Mouse (Mus musculus): ENCODE data around the gene Padi4. TPM values are rescaled to one million over a fixed set of nuclear protein-coding genes. Genes with fewer than 3 reads are reported as not detected.

The Padi4 gene
- total RNA-seq (2012; rRNA removed), result 1.7 and 2.1 TPM in 2 replicates

DNA sequence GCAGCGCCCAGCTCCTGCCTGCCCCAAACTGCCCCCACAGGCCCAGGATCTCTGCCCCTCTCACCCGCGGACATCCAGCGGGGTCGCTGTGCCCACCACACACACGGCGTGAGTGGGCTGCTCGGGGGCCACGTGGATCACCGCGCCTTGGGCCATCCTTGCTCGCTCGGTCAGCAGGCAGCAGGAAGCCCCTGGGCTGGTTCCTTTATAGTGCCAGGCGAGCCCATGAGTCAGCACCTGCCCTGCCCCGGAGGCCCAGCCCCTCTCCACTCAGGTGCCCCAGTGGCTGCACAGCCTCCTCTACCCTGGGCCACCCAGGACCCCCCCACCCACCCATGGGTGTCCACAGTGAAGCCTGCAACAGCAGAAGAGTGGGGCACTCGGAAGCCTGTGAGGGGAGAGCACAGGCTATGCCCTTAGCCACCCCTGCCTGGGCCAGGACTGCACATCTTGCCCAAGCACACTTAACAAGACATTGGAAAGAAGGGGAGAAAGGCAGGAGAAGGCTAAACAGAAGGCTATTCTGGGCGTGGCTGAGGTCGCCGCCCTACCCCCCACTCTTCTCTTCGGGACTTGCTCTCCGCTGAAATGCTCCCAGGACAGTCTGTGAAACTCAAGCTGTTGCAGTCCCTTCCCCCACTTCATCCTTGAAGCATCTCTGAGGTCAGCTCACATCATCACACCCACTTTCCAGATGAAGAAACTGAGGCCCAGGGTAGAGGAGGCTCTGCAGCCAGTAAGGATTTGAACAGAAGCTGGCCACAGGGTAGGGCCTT, at the start of gene Padi4:
Padi4 (minus strand) TSS at position 212 of the 776 bp plus-strand sequence.
- in situ Hi-C loops (cut with MboI; ENCODE audit: low sequenced_read_pairs in 2 of 2, unreplicated experiment in 2 of 2), result no loop called here
- Histone ChIP-seq H3K36me3 (ENCODE audit: control insufficient read depth, insufficient read depth, low read length, poor library complexity, severe bottlenecking) (no peaks in the 10 kb centered on the region), H3K4me1 (ENCODE audit: control insufficient read depth in 2 of 2, insufficient read depth in 2 of 2, low read length in 2 of 2, poor library complexity in 1 of 2) (peaks cover 0 to 17% of the 10 kb centered on the region in 2 experiments; a peak in 1 of 4 replicates), H3K9me3 (ENCODE audit: control insufficient read depth, insufficient read depth, low read depth, low read length) (no peaks in the 10 kb centered on the region), H3K27ac (ENCODE audit: insufficient read depth, low read depth, low read length, poor library complexity, severe bottlenecking) (no peak within 1 kb of the TSS), H3K4me3 (ENCODE audit: insufficient read depth in 1 of 2, low read depth in 1 of 2, low read length in 2 of 2, poor library complexity in 1 of 2, severe bottlenecking in 1 of 2) (peak within 1 kb of the TSS in 1 of 2 experiments; percentile 47; a peak in 2 of 4 replicates), H3K9ac (ENCODE audit: insufficient read depth, low read depth, low read length, poor library complexity, severe bottlenecking) (peak within 1 kb of the TSS; percentile 46; the same call in 1 of the 2 replicates)
- DNase-seq (ENCODE audit: low read depth, low spot score), result no peak
- TF ChIP-seq ZC3H11A (IDR thresholded peaks at IDR 0.05; ENCODE audit: borderline replicate concordance, low read depth, low read length) (no peak), HCFC1 (IDR thresholded peaks at IDR 0.05; ENCODE audit: borderline replicate concordance, insufficient read depth, low read length) (no peak), CHD2 (IDR thresholded peaks at IDR 0.05; ENCODE audit: low read depth, low read length) (no peak), ZNF384 (IDR thresholded peaks at IDR 0.05; ENCODE audit: low read depth, low read length) (no peak)

DNA sequence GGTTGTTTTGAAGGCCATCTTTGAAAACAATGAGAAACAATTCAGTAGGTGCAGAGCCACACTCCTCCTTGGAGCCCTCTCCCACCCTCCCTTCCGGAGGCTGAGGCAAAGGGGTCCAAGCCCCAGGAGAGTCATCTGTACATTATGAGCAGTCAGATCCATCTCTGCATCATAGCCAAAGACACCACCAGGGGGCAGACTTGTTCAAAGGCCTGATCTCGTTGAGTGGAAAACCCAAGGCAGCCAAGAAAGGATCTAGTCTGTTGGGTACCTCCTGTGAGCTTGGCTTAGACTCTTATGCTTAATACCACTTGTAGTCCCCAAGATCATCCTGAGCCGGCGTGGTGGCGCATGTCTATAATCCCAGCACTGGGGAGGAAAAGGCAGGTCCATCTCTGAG, 48.0 kb upstream of the Padi4 start:
- Histone ChIP-seq H3K4me3 (ENCODE audit: insufficient read depth in 1 of 2, low read depth in 1 of 2, low read length in 2 of 2, poor library complexity in 1 of 2, severe bottlenecking in 1 of 2) (no peak overlapping the region), H3K4me1 (ENCODE audit: control insufficient read depth in 2 of 2, insufficient read depth in 2 of 2, low read length in 2 of 2, poor library complexity in 1 of 2) (0 out of 4 replicates have a peak, but pooled peaks cover 0 to under 1% of the 10 kb centered on the region in 2 experiments), H3K36me3 (ENCODE audit: control insufficient read depth, insufficient read depth, low read length, poor library complexity, severe bottlenecking) (no peaks in the 10 kb centered on the region), H3K9ac (ENCODE audit: insufficient read depth, low read depth, low read length, poor library complexity, severe bottlenecking) (no peak overlapping the region), H3K27ac (ENCODE audit: insufficient read depth, low read depth, low read length, poor library complexity, severe bottlenecking) (no peak overlapping the region), H3K9me3 (ENCODE audit: control insufficient read depth, insufficient read depth, low read depth, low read length) (peaks cover 3% of the 10 kb centered on the region; the same call in 1 of the 2 replicates)
- no peak for TF ChIP-seq CHD2 (IDR thresholded peaks at IDR 0.05; ENCODE audit: low read depth, low read length)
- no peak for TF ChIP-seq ZNF384 (IDR thresholded peaks at IDR 0.05; ENCODE audit: low read depth, low read length)
- no peak for TF ChIP-seq MAFK (IDR thresholded peaks at IDR 0.05; ENCODE audit: insufficient read depth, low read depth, low read length)
- no peak for TF ChIP-seq ZC3H11A (IDR thresholded peaks at IDR 0.05; ENCODE audit: borderline replicate concordance, low read depth, low read length)
- TF ChIP-seq HCFC1 (IDR thresholded peaks at IDR 0.05; ENCODE audit: borderline replicate concordance, insufficient read depth, low read length), result no peak
- in situ Hi-C loops (cut with MboI; ENCODE audit: low sequenced_read_pairs in 2 of 2, unreplicated experiment in 2 of 2), result no loop called here
- no peak for DNase-seq (ENCODE audit: low read depth, low spot score)

DNA sequence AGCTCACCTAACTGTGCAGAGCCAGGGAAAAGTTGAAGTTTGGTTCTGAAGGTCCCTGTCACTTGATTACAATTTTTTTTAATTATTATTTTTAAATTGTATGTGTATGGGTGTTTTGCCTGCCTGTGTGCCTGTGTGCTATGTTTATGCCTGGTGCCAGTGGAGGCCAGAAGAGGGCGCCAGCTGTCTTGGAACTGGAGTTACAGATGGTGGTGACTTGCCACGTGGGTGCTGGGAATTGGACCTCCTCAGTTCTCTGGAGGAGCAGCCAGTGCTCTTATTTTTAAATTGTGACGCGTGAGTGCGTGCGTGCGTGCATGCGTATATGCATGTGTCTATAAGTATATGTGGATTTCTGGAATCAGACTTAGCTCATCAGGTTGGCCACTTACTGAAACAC, 43.4 kb upstream of the Padi4 start:
- Histone ChIP-seq H3K27ac (ENCODE audit: insufficient read depth, low read depth, low read length, poor library complexity, severe bottlenecking) (no peak overlapping the region), H3K36me3 (ENCODE audit: control insufficient read depth, insufficient read depth, low read length, poor library complexity, severe bottlenecking) (no peaks in the 10 kb centered on the region), H3K4me1 (ENCODE audit: control insufficient read depth in 2 of 2, insufficient read depth in 2 of 2, low read length in 2 of 2, poor library complexity in 1 of 2) (peaks cover 0 to 18% of the 10 kb centered on the region in 2 experiments; a peak in 1 of 4 replicates), H3K9me3 (ENCODE audit: control insufficient read depth, insufficient read depth, low read depth, low read length) (no peaks in the 10 kb centered on the region), H3K9ac (ENCODE audit: insufficient read depth, low read depth, low read length, poor library complexity, severe bottlenecking) (no peak overlapping the region), H3K4me3 (ENCODE audit: insufficient read depth in 1 of 2, low read depth in 1 of 2, low read length in 2 of 2, poor library complexity in 1 of 2, severe bottlenecking in 1 of 2) (no peak overlapping the region)
- no peak for DNase-seq (ENCODE audit: low read depth, low spot score)
- in situ Hi-C loops (cut with MboI; ENCODE audit: low sequenced_read_pairs in 2 of 2, unreplicated experiment in 2 of 2), result no loop called here
- no peak for TF ChIP-seq HCFC1 (IDR thresholded peaks at IDR 0.05; ENCODE audit: borderline replicate concordance, insufficient read depth, low read length)
- TF ChIP-seq MAFK (IDR thresholded peaks at IDR 0.05; ENCODE audit: insufficient read depth, low read depth, low read length), result no peak
- TF ChIP-seq ZC3H11A (IDR thresholded peaks at IDR 0.05; ENCODE audit: borderline replicate concordance, low read depth, low read length), result no peak
- no peak for TF ChIP-seq CHD2 (IDR thresholded peaks at IDR 0.05; ENCODE audit: low read depth, low read length)
- no peak for TF ChIP-seq ZNF384 (IDR thresholded peaks at IDR 0.05; ENCODE audit: low read depth, low read length)

DNA sequence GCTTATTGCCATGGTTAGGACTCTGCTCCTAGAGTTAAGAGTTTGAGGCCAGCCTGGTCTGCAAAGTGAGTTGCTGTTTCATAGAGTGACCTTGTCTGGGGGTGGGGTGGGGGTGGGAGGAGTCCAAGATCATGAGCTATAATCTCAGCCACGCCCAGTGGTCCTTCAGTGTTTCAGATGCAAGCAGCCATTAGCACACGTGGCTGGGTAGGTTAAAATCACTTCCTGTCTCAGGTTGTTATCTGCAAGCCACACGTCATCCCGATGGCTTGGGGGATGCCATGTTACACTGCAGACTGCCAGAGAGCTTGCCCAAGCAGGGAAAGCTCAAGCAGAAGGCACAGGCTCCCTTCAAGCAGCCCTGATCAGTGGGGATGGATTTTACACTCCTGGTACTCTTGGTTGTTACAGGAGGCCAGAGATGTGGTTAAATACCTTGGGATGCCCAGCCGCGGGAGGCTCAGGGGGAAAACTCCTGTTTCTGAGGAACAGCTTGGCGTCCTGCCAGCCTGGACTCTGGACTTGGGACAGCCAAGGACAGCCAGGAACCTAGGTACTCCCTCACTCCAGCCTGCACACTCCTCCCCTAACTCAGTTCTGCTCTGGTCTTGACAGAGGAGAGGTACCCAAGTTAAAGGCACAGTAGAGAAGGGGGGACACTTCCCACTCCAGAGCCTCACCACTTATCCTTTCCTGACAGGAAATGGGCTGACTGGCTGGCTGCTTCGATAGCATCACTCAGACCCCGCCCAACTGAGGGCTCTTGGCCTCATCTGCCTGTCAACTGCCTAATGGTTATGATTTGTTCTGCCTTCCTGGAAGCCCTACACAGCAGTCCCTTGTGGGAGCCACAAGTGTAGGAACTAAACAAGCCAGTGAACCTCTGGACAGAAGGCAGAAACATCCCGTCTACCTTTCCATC, 42.2 kb upstream of the Padi4 start:
- Histone ChIP-seq H3K36me3 (ENCODE audit: control insufficient read depth, insufficient read depth, low read length, poor library complexity, severe bottlenecking) (no peaks in the 10 kb centered on the region), H3K9ac (ENCODE audit: insufficient read depth, low read depth, low read length, poor library complexity, severe bottlenecking) (no peak overlapping the region), H3K4me1 (ENCODE audit: control insufficient read depth in 2 of 2, insufficient read depth in 2 of 2, low read length in 2 of 2, poor library complexity in 1 of 2) (peaks cover 0 to 26% of the 10 kb centered on the region in 2 experiments; a peak in 1 of 4 replicates), H3K9me3 (ENCODE audit: control insufficient read depth, insufficient read depth, low read depth, low read length) (no peaks in the 10 kb centered on the region), H3K27ac (ENCODE audit: insufficient read depth, low read depth, low read length, poor library complexity, severe bottlenecking) (no peak overlapping the region), H3K4me3 (ENCODE audit: insufficient read depth in 1 of 2, low read depth in 1 of 2, low read length in 2 of 2, poor library complexity in 1 of 2, severe bottlenecking in 1 of 2) (peak overlapping the region in 1 of 2 experiments; percentile 20; a peak in 1 of 4 replicates)
- in situ Hi-C loops (cut with MboI; ENCODE audit: low sequenced_read_pairs in 2 of 2, unreplicated experiment in 2 of 2), result no loop called here
- TF ChIP-seq ZNF384 (IDR thresholded peaks at IDR 0.05; ENCODE audit: low read depth, low read length) (no peak), MAFK (IDR thresholded peaks at IDR 0.05; ENCODE audit: insufficient read depth, low read depth, low read length) (no peak), HCFC1 (IDR thresholded peaks at IDR 0.05; ENCODE audit: borderline replicate concordance, insufficient read depth, low read length) (no peak), ZC3H11A (IDR thresholded peaks at IDR 0.05; ENCODE audit: borderline replicate concordance, low read depth, low read length) (no peak), CHD2 (IDR thresholded peaks at IDR 0.05; ENCODE audit: low read depth, low read length) (no peak)
- DNase-seq (ENCODE audit: low read depth, low spot score), result no peak
